Mouse (Mus musculus) liver, postnatal 0 days (tissue): ENCODE data around the gene Stn1.
"Not testable (repeated sequence)": the region's sequence is repeated elsewhere in the genome, so short reads cannot be mapped to it uniquely, and the experiment has no call there.

Source experiments
- CTCF ChIP-seq: sonication (generic); IDR thresholded peaks from 2 replicates; pipeline ENCODE4 v1.5.1; 2016; ENCODE audit warnings: antibody characterized with exemption, low read depth
- EP300 ChIP-seq: IDR thresholded peaks from 2 replicates; pipeline ENCODE4 v1.6.1; 2016; ENCODE audit warnings: antibody characterized with exemption, low read depth, mild to moderate bottlenecking

DNA sequence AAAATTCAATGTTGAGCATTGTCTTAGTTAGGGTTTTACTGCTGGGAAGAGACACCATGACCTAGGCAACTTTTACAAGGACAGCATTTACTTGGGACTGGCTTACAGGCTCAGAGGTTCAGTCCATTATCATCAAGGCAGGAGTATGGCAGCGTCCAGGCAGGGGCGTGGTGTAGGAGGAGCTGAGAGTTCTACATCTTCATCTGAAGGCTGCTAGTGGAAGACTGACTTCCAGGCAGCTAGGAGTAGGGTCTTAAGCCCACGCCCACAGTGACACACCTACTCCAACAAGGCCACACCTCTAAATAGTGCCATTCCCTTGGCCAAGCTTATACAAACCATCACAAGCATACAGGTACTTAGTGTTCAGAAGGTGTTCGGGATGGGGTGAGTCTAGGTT is 34.7 kb upstream of the Stn1 start:
- not testable (repeated sequence) for TF ChIP-seq CTCF, EP300
